Mouse (Mus musculus): Measurements from ENCODE around the gene Clec16a. TPM values are rescaled to one million over a fixed set of nuclear protein-coding genes. Genes with fewer than 3 reads are reported as not detected.

The Clec16a gene
- polyA plus RNA-seq, 1 experiment from 2014 or later: 68.7 TPM

DNA sequence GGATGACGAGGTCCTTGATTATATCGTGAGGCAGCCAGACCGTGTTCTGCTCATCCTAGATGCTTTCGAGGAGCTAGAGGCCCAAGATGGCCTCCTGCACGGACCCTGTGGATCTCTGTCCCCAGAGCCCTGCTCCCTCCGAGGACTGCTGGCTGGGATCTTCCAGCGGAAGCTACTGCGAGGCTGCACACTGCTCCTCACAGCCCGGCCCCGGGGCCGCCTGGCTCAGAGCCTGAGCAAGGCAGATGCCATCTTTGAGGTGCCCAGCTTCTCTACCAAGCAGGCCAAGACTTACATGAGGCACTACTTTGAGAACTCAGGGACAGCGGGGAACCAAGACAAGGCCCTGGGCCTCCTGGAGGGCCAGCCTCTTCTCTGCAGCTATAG lies 34.0 kb upstream of the Clec16a start:
- H3K27me3 ChIP-seq (ENCODE audit: control insufficient read depth, insufficient read depth, low read length): no peaks in the 10 kb centered on the region
- no peak overlapping the region for H3K4me3 ChIP-seq (replicated peaks; ENCODE audit: low read length)
- DNase-seq (ENCODE audit: low spot score) (no peak), ATAC-seq (ENCODE audit: low FRiP score) (no peak)
- no peaks in the 10 kb centered on the region for H3K36me3 ChIP-seq (replicated peaks; ENCODE audit: control insufficient read depth, insufficient read depth)
- H3K9me3 ChIP-seq (ENCODE audit: control insufficient read depth, low read length): no peaks in the 10 kb centered on the region
- WGBS: 87% methylated on average over 12 of the region's 12 CpGs
- no peak overlapping the region for H3K27ac ChIP-seq
- H3K4me2 ChIP-seq (replicated peaks): no peak overlapping the region
- H3K4me1 ChIP-seq (replicated peaks; ENCODE audit: control insufficient read depth, insufficient read depth, low read length): no peaks in the 10 kb centered on the region
- no peak overlapping the region for H3K9ac ChIP-seq

DNA sequence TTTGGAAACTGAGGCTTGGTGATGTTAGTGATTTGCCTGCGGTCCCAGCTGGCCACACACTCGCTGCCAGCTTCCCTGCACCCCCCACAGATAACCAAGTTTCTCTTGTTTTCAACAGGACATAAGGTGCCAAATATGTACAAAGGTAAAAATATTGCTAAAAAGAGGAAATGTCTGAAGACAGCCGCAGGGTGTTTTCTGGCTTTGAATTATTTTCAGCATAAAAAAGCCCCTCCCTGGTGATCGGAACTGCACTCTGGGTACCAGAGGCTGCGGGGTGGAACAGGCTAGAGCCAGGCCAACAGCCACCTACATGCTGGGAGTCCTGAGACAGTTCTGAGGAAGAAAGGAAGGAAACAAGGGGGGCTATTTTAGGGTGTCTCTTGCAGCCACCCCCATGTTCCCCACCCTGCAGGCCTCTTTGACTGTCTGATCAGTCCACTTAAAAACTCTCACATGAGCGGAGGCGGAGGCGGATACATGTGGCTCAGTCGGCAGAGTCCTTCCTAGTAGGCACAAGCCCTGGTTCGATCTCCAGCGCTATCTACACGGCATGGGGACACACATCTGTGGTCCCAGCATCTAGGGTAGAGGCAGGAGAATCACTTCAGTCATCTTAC lies 29.1 kb upstream of the Clec16a start:
- ATAC-seq (ENCODE audit: low FRiP score): no peak
- no peaks in the 10 kb centered on the region for H3K36me3 ChIP-seq (replicated peaks; ENCODE audit: control insufficient read depth, insufficient read depth)
- H3K27ac ChIP-seq: no peak overlapping the region
- 93% methylated on average over 12 of the region's 12 CpGs for WGBS
- no peak overlapping the region for H3K9ac ChIP-seq
- no peaks in the 10 kb centered on the region for H3K27me3 ChIP-seq (ENCODE audit: control insufficient read depth, insufficient read depth, low read length)
- no peaks in the 10 kb centered on the region for H3K4me1 ChIP-seq (replicated peaks; ENCODE audit: control insufficient read depth, insufficient read depth, low read length)
- no peak overlapping the region for H3K4me3 ChIP-seq (replicated peaks; ENCODE audit: low read length)
- DNase-seq (ENCODE audit: low spot score): no peak
- no peaks in the 10 kb centered on the region for H3K9me3 ChIP-seq (ENCODE audit: control insufficient read depth, low read length)
- H3K4me2 ChIP-seq (replicated peaks): no peak overlapping the region

DNA sequence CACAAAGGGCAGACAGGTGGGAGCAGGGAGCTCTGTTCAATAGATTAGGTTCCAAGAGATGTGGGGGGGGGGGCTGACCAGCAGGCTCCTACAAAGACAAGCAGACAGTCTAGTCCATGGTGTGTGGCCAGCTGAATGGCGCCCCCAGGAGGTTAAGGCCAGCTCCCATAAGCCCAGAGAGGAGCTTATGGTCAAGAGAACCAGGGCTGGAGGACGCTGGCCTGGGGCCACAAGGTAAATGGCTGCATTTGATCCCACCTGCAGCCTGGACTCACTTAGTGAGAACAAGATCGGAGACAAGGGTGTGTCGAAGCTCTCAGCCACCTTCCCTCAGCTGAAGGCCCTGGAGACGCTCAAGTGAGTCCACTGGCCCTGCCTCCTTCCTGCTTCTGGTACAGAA lies 27.1 kb upstream of the Clec16a start:
- no peak for DNase-seq (ENCODE audit: low spot score)
- Histone ChIP-seq H3K9ac (no peak overlapping the region), H3K4me1 (replicated peaks; ENCODE audit: control insufficient read depth, insufficient read depth, low read length) (no peaks in the 10 kb centered on the region), H3K27ac (no peak overlapping the region), H3K4me3 (replicated peaks; ENCODE audit: low read length) (no peak overlapping the region), H3K9me3 (ENCODE audit: control insufficient read depth, low read length) (no peaks in the 10 kb centered on the region), H3K36me3 (replicated peaks; ENCODE audit: control insufficient read depth, insufficient read depth) (no peaks in the 10 kb centered on the region), H3K27me3 (ENCODE audit: control insufficient read depth, insufficient read depth, low read length) (no peaks in the 10 kb centered on the region), H3K4me2 (replicated peaks) (no peak overlapping the region)
- no peak for ATAC-seq (ENCODE audit: low FRiP score)
- WGBS: 74% methylated on average over 5 of the region's 5 CpGs

DNA sequence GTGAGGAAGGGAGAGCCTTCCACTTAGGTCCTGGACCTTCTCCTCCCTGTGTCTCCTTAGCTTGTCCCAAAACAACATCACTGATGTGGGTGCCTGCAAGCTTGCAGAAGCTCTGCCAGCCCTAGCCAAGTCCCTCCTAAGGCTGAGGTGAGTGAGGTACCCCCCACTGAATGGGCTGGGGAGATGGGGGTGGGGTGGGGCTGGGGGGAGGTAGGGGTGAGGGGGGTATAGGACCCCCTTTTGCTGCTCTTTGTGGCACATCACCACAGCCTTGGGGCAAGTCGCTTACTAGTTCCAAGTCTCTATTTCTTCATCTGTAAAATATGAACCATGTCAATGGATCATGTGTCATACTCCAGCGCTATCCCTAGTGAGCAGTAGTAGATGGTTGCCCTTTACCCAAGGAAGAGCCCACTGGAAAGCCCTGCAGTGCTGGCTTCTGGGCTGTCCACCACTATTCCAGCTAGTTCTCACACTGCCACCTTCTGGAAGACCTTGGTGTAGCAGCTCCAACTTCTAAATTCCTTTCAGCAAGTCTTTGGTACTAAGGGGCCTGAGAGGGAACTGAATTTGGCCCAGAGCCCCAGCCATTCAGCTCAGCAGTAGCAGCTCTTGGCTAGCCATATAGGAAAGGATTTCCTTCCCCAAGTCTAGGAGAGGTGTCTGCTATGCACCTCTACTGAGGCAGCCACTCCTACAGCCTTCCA lies 24.1 kb upstream of the Clec16a start:
- ATAC-seq (ENCODE audit: low FRiP score): peak; percentile 74; the same call in 1 of the 2 replicates

DNA sequence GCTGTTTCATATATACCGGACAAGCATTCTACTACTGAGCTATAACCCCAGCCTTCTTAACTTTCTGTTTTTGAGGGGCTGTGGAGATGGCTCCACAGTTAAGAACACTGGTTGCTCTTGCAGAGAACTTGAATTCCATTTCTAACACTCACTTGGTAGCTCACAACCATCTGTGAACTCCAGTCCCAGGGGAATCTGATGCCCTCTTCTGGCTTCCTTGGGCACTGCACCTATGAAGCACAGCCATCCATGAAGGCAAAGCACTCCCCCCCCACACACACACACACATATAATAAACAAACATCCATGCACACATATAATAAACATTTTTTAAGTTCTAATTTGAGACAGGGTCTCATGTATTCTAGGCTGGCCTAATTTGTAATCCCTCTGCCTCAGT lies 22.3 kb upstream of the Clec16a start:
- 92% methylated on average over 1 of the region's 1 CpGs for WGBS
- Histone ChIP-seq H3K4me1 (replicated peaks; ENCODE audit: control insufficient read depth, insufficient read depth, low read length) (no peaks in the 10 kb centered on the region), H3K4me3 (replicated peaks; ENCODE audit: low read length) (no peak overlapping the region), H3K27ac (no peak overlapping the region), H3K27me3 (ENCODE audit: control insufficient read depth, insufficient read depth, low read length) (no peaks in the 10 kb centered on the region), H3K36me3 (replicated peaks; ENCODE audit: control insufficient read depth, insufficient read depth) (no peaks in the 10 kb centered on the region), H3K9ac (no peak overlapping the region), H3K4me2 (replicated peaks) (no peak overlapping the region), H3K9me3 (ENCODE audit: control insufficient read depth, low read length) (no peaks in the 10 kb centered on the region)
- no peak for ATAC-seq (ENCODE audit: low FRiP score)
- peak; percentile 69 for DNase-seq (ENCODE audit: low spot score)

More for the DNA sequence above, 24.1 kb upstream of the Clec16a start:
- no peak overlapping the region for H3K4me3 ChIP-seq (replicated peaks; ENCODE audit: low read length)
- no peaks in the 10 kb centered on the region for H3K27me3 ChIP-seq (ENCODE audit: control insufficient read depth, insufficient read depth, low read length)
- no peak overlapping the region for H3K27ac ChIP-seq
- DNase-seq (ENCODE audit: low spot score): peak; percentile 94
- no peak overlapping the region for H3K9ac ChIP-seq
- no peaks in the 10 kb centered on the region for H3K9me3 ChIP-seq (ENCODE audit: control insufficient read depth, low read length)
- H3K36me3 ChIP-seq (replicated peaks; ENCODE audit: control insufficient read depth, insufficient read depth): no peaks in the 10 kb centered on the region
- H3K4me2 ChIP-seq (replicated peaks): no peak overlapping the region
- no peaks in the 10 kb centered on the region for H3K4me1 ChIP-seq (replicated peaks; ENCODE audit: control insufficient read depth, insufficient read depth, low read length)
- WGBS: 50% methylated on average over 2 of the region's 2 CpGs

DNA sequence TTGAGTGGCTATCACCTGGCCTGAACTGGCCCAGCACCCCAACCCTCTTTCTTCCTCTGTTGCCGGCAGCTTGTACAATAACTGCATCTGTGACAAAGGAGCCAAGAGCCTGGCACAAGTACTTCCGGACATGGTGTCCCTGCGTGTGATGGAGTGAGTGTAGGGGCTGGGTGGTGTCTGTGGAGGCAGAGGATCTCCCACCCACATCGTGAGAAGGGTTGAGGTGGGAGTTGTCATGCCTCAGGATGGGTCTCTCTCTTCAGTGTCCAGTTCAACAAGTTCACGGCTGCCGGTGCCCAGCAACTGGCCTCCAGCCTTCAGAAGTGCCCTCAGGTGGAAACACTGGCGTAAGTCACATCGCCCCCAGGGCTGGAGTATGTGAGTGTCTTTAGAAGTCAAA lies 21.5 kb upstream of the Clec16a start:
- Histone ChIP-seq H3K27me3 (ENCODE audit: control insufficient read depth, insufficient read depth, low read length) (no peaks in the 10 kb centered on the region), H3K4me2 (replicated peaks) (no peak overlapping the region), H3K4me1 (replicated peaks; ENCODE audit: control insufficient read depth, insufficient read depth, low read length) (no peaks in the 10 kb centered on the region), H3K27ac (no peak overlapping the region), H3K9ac (no peak overlapping the region), H3K36me3 (replicated peaks; ENCODE audit: control insufficient read depth, insufficient read depth) (no peaks in the 10 kb centered on the region), H3K4me3 (replicated peaks; ENCODE audit: low read length) (no peak overlapping the region), H3K9me3 (ENCODE audit: control insufficient read depth, low read length) (no peaks in the 10 kb centered on the region)
- ATAC-seq (ENCODE audit: low FRiP score): no peak
- no peak for DNase-seq (ENCODE audit: low spot score)
- WGBS: 94% methylated on average over 8 of the region's 8 CpGs

DNA sequence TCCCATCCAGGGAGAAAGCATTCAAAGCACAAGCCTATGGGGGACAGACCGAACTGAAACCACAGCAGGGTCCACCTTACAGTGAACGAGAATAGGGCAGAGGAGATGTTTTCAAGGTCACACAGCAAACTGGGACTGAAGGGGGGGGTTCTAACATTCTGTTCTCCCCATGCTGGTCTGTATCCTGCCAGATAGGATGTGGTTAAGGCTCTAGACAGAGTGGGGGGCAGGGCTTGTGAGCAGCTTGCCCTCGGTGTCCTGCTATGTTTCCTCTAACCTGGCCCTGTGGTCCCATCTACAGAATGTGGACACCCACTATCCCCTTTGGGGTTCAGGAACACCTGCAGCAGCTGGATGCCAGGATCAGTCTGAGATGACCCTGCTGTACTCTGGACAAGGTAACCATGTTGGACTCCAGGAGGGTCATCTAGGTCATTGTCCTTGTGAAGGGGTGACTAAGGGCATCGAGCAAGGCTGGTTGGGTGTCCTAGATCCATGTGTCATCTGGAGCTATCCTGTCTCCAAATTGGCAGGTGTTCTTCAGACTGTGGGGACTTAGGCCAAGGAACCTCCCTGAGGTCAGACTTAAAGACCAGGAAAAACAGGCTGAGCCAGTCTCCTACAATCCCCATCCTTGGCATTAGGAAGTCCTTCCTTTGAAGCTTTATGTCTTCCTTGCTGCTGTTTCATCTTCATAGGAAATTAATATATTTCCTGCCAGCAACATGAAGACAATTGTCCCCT lies 20.1 kb upstream of the Clec16a start:
- Histone ChIP-seq H3K9ac (no peak overlapping the region), H3K4me1 (replicated peaks; ENCODE audit: control insufficient read depth, insufficient read depth, low read length) (no peaks in the 10 kb centered on the region), H3K4me2 (replicated peaks) (no peak overlapping the region), H3K9me3 (ENCODE audit: control insufficient read depth, low read length) (no peaks in the 10 kb centered on the region), H3K36me3 (replicated peaks; ENCODE audit: control insufficient read depth, insufficient read depth) (peaks cover 8% of the 10 kb centered on the region; the same call in 1 of the 2 replicates), H3K27ac (no peak overlapping the region), H3K4me3 (replicated peaks; ENCODE audit: low read length) (no peak overlapping the region), H3K27me3 (ENCODE audit: control insufficient read depth, insufficient read depth, low read length) (no peaks in the 10 kb centered on the region)
- DNase-seq (ENCODE audit: low spot score) (no peak), ATAC-seq (ENCODE audit: low FRiP score) (no peak)
- 83% methylated on average over 4 of the region's 4 CpGs for WGBS

DNA sequence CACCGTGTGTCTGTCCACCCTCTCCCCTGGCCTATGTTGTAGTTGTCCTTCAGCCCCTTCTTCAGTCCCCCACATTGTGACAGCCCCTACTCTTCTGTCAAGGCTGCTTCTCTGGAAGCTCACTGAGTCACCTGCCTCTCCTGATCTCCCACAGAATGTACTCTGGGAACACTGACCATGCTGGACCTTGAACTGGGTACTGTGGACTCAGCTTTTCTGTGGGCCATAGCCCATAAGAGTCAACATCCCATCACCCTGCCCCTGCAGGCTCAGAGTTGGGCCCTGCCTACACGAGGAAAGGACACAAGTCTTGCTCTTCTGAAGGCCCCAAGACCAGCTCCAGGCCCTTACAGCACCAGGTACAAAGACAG lies 19.5 kb upstream of the Clec16a start:
- ATAC-seq (ENCODE audit: low FRiP score): no peak
- no peak overlapping the region for H3K9ac ChIP-seq
- no peaks in the 10 kb centered on the region for H3K4me1 ChIP-seq (replicated peaks; ENCODE audit: control insufficient read depth, insufficient read depth, low read length)
- 70% methylated on average over 2 of the region's 2 CpGs for WGBS
- H3K4me2 ChIP-seq (replicated peaks): no peak overlapping the region
- H3K36me3 ChIP-seq (replicated peaks; ENCODE audit: control insufficient read depth, insufficient read depth): peaks cover 8% of the 10 kb centered on the region; the same call in 1 of the 2 replicates
- H3K27me3 ChIP-seq (ENCODE audit: control insufficient read depth, insufficient read depth, low read length): no peaks in the 10 kb centered on the region
- H3K9me3 ChIP-seq (ENCODE audit: control insufficient read depth, low read length): no peaks in the 10 kb centered on the region
- H3K27ac ChIP-seq: no peak overlapping the region
- H3K4me3 ChIP-seq (replicated peaks; ENCODE audit: low read length): no peak overlapping the region
- no peak for DNase-seq (ENCODE audit: low spot score)

DNA sequence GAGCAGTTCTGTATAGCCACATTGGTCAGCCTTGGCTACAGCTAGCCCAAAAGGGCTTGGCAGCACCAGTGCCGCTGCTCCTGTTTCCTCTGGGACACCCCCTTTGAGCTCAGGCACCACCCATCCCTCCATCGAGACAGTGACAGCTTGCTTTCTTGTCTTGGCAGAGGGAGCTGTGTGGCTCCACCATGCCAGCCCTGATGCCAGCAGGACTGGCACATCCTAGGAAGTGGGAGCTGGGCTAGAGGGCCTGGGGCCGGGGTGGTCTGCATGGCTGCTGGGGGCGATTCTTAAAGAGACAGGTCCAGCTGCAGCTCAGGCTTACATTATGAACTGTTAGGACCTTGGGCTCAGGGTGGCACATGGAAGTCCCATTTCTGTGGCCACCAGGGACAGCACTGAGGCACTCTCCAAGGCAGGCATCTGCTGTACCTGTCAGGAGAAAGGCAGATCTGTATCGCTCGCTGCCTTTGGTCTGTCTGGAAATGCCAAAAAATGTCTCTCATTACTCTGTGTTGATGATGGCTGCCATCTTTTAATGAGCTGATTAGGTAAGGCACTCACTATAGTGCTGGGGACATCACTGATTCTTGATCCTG lies 18.0 kb upstream of the Clec16a start:
- 0 out of 2 replicates have a peak, but pooled peaks have one; percentile 28 for ATAC-seq (ENCODE audit: low FRiP score)
- H3K36me3 ChIP-seq (replicated peaks; ENCODE audit: control insufficient read depth, insufficient read depth): peaks cover 12% of the 10 kb centered on the region

More for the DNA sequence above, 18.0 kb upstream of the Clec16a start:
- Histone ChIP-seq H3K4me2 (replicated peaks) (no peak overlapping the region), H3K4me3 (replicated peaks; ENCODE audit: low read length) (no peak overlapping the region), H3K4me1 (replicated peaks; ENCODE audit: control insufficient read depth, insufficient read depth, low read length) (no peaks in the 10 kb centered on the region), H3K9ac (no peak overlapping the region), H3K27me3 (ENCODE audit: control insufficient read depth, insufficient read depth, low read length) (no peaks in the 10 kb centered on the region), H3K27ac (no peak overlapping the region), H3K9me3 (ENCODE audit: control insufficient read depth, low read length) (no peaks in the 10 kb centered on the region)
- WGBS: 78% methylated on average over 6 of the region's 6 CpGs
- DNase-seq (ENCODE audit: low spot score): no peak
